Mouse (Mus musculus) E14TG2a.4 (cell line): ENCODE data around the gene Naa38.

ENCODE experiments used
- CTCF ChIP-seq: conservative IDR thresholded peaks from 2 replicates; pipeline ENCODE4 v1.5.1; 2014; ENCODE audit warnings: low read length
- NANOG ChIP-seq: IDR thresholded peaks from 2 replicates; pipeline ENCODE4 v1.6.1; 2014; ENCODE audit warnings: borderline replicate concordance, low read length, mixed read lengths

GRCm38 (mm10) chr11:69388680-69389079, 6.6 kb upstream of the Naa38 start:
- no peak for TF ChIP-seq CTCF
- TF ChIP-seq NANOG = no peak
